Mouse (Mus musculus) embryonic facial prominence, embryonic 14.5 days (tissue): Measurements from ENCODE around the gene Bace2. TPM values are rescaled to one million over a fixed set of nuclear protein-coding genes. Genes with fewer than 3 reads are reported as not detected.

Experiments
- ATAC-seq: fragments of 200-750 bp; cut with Nextera tagmentation; 2 replicates; pipeline ENCODE4 v1.8.0; 2017; ENCODE audit warnings: low read depth, moderate number of reproducible peaks, moderate TSS enrichment
- DNase-seq: peaks from one replicate; pipeline ENCODE4 v3.0.0-alpha.2; 2015; ENCODE audit warnings: low spot score
- H3K27ac ChIP-seq: fragments of 300-500 bp; sonication (generic); replicated peaks from 2 replicates; pipeline ENCODE4 v1.5.1; 2014; ENCODE audit warnings: low read depth, mild to moderate bottlenecking, low read length, moderate library complexity
- H3K27me3 ChIP-seq: fragments of 300-500 bp; sonication (generic); replicated peaks from 2 replicates; pipeline ENCODE4 v1.6.1; 2014; ENCODE audit warnings: low read length; ENCODE audit not compliant: control insufficient read depth, insufficient read depth
- H3K36me3 ChIP-seq: fragments of 300-500 bp; sonication (generic); 2 replicates; pipeline ENCODE4 v1.6.1; 2014; ENCODE audit warnings: low read length, mixed read lengths; ENCODE audit not compliant: control insufficient read depth, insufficient read depth
- H3K4me1 ChIP-seq: fragments of 300-500 bp; sonication (generic); 2 replicates; pipeline ENCODE4 v1.6.1; 2014; ENCODE audit warnings: antibody characterized with exemption, low read length; ENCODE audit not compliant: control insufficient read depth, insufficient read depth
- H3K4me2 ChIP-seq: fragments of 300-500 bp; sonication (generic); 2 replicates; pipeline ENCODE4 v1.6.1; 2014; ENCODE audit warnings: low read depth, mild to moderate bottlenecking, low read length, moderate library complexity, mixed read lengths
- H3K4me3 ChIP-seq: fragments of 300-500 bp; sonication (generic); 2 replicates; pipeline ENCODE4 v1.5.1; 2014; ENCODE audit warnings: low read depth, mild to moderate bottlenecking, low read length
- H3K9ac ChIP-seq: fragments of 300-500 bp; sonication (generic); 2 replicates; pipeline ENCODE4 v1.6.1; 2014; ENCODE audit warnings: low read depth, mild to moderate bottlenecking, low read length, moderate library complexity, mixed read lengths
- H3K9me3 ChIP-seq: fragments of 300-500 bp; sonication (generic); 2 replicates; pipeline ENCODE4 v1.6.1; 2016; ENCODE audit warnings: low read length; ENCODE audit not compliant: control insufficient read depth
- WGBS: fragments of 180-500 bp; shearing (Covaris S2); extraction: QIAGEN DNeasy Blood & Tissue Kit; methylation state at CpG from one replicate; pipeline ENCODE4 v1.1.7; 2014; 5-methylcytosine and 5-hydroxymethylcytosine counted together
- polyA plus RNA-seq: library from polyadenylated mRNA; unstranded; fragments of >200 nt; fragmentation: Nextera tagmentation; extraction: Ambion mirVana; gene quantifications from 2 replicates; pipeline ENCODE4 v1.2.1, GENCODE M21; 2014

The Bace2 gene
- polyA plus RNA-seq, 1 experiment from 2014 or later = 20.6 TPM

DNA sequence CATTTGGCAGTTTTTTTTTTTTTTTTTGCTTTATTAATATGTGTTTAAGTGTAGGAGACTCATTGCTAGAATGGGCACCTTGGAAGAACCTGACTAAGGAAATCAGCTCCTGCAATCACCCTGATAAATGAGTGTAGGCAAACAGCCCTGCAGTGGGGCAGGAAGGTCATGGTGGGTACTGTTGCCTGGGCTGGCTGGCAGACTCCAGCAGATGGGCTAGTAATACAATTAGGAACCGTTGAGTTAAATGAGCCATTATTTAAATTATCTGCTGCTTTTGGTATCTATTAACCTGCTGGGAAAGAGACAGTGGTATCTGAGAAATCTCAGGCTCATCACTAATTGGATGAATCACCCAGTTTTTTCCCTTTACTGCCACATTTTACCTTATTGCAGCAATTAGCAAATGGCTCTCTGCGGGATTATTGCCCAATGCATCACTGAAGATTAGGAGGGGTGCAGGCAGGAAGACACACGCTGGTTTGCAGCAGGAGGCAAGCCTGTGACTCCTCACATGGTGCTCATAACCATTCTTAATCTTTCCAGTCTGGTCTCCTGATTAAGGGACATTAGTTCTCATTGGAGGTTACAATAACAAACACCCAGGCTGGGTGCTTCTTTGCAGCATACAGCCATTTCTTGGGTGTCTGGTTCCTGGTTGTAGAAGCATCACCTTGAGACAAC is 35.3 kb downstream of the Bace2 start:
- no peaks in the 10 kb centered on the region for H3K9me3 ChIP-seq
- no peak overlapping the region for H3K9ac ChIP-seq
- no peak overlapping the region for H3K4me2 ChIP-seq
- H3K27ac ChIP-seq = no peak overlapping the region
- H3K27me3 ChIP-seq = no peaks in the 10 kb centered on the region
- ATAC-seq (no peak), DNase-seq (no peak)
- H3K36me3 ChIP-seq = no peaks in the 10 kb centered on the region
- H3K4me3 ChIP-seq = no peak overlapping the region
- 26% methylated on average over 3 of the region's 3 CpGs for WGBS
- no peaks in the 10 kb centered on the region for H3K4me1 ChIP-seq

DNA sequence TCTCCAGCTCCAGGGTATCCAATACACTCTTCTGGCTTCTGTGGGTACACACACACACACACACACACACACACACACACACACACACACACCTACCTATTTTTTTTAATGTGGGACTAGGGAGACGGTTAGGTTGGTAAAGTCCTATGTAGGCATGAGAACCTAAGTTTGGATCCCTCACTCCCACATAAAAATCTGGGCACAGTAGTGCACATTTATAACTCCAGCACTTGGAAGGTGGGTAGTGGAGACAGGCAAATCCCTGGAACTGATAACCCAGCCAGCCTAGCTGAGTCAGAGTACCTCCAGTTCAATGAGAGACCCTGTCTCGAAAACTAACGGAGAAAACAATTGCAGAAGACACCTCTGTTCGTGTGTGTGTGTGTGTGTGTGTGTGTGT is 39.9 kb downstream of the Bace2 start:
- WGBS = 87% methylated on average over 4 of the region's 4 CpGs
- no peak overlapping the region for H3K4me3 ChIP-seq
- H3K27ac ChIP-seq = no peak overlapping the region
- DNase-seq (no peak), ATAC-seq (no peak)
- H3K4me1 ChIP-seq = no peaks in the 10 kb centered on the region
- H3K36me3 ChIP-seq = no peaks in the 10 kb centered on the region
- no peak overlapping the region for H3K9ac ChIP-seq
- H3K9me3 ChIP-seq = no peaks in the 10 kb centered on the region
- H3K4me2 ChIP-seq = no peak overlapping the region
- H3K27me3 ChIP-seq = no peaks in the 10 kb centered on the region

DNA sequence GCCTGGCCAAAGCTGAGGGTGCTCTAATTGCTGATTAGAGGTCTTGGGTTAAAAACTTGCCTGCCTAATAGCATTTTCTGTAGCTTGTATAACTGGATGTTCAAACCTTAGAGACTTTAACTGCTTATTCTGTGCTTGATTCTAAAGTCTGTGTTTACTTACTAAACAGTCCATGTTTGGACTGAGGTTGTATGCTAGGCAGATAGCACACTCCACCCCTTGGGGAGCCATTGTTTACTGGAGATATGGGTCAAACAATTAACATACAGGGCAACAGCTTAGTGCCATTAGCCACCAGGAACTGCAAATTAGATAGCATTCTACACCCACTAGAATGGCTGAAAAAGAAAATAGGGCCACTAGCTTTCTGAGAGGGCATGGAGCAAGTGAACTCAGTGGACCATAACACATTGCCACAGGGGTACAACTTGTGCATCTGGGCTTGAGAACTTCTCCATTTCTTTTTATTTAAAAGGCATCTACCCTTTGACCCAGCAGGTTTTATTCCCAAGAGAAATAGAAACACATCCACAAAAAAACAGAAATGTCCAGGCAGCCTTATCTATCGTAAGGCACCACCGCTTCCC is 41.5 kb downstream of the Bace2 start:
- Histone ChIP-seq H3K4me2 (no peak overlapping the region), H3K27ac (no peak overlapping the region), H3K9ac (no peak overlapping the region), H3K36me3 (no peaks in the 10 kb centered on the region), H3K9me3 (no peaks in the 10 kb centered on the region), H3K4me3 (no peak overlapping the region), H3K27me3 (no peaks in the 10 kb centered on the region), H3K4me1 (no peaks in the 10 kb centered on the region)
- DNase-seq = no peak
- ATAC-seq = no peak
- 89% methylated on average over 2 of the region's 2 CpGs for WGBS

DNA sequence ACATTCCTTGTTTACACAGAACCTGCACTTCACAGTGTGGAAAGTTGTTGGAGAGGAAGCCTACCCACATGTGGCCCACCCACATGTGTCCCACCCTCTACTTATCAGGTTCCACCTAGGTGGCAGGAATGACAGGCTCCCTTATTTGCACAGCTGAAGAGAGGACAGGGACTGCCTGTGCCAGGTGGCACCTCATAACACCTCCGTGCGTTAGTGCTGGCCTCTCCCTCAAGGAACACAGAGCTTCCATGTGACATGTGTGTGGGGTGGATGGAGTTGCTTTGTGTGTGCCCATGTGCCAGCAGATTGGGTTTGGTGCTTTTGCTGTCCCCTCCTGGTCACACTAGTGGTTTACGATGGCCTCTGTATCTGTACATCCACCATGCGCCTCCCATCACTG is 43.4 kb downstream of the Bace2 start:
- no peak overlapping the region for H3K4me3 ChIP-seq
- no peaks in the 10 kb centered on the region for H3K27me3 ChIP-seq
- no peaks in the 10 kb centered on the region for H3K4me1 ChIP-seq
- no peak overlapping the region for H3K9ac ChIP-seq
- DNase-seq (no peak), ATAC-seq (no peak)
- no peak overlapping the region for H3K27ac ChIP-seq
- H3K9me3 ChIP-seq = no peaks in the 10 kb centered on the region
- no peak overlapping the region for H3K4me2 ChIP-seq
- H3K36me3 ChIP-seq = no peaks in the 10 kb centered on the region
- 79% methylated on average over 4 of the region's 4 CpGs for WGBS

DNA sequence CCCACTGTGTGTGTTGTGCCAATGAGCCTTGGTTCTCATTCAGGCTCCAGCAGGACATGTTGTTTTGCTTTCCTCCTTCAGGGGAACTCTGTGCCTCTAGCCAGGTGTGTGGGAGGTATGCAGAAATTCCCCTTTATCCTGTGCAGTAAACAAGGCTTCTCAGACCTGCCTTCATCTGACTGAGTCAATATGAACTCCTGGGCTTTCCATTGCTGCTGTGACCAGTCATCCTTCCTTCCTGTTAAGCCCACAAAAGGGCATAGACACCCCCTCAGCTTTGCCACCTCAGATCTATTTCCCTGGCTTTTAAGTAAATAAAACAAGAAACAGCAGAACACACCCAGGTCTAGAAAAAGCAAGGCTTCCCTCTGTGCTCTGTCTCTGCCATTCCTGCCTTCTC is 45.2 kb downstream of the Bace2 start:
- no peak overlapping the region for H3K4me3 ChIP-seq
- no peak overlapping the region for H3K9ac ChIP-seq
- ATAC-seq = no peak
- H3K4me2 ChIP-seq = no peak overlapping the region
- no peak overlapping the region for H3K27ac ChIP-seq
- no peaks in the 10 kb centered on the region for H3K36me3 ChIP-seq
- H3K4me1 ChIP-seq = no peaks in the 10 kb centered on the region
- no peaks in the 10 kb centered on the region for H3K27me3 ChIP-seq
- DNase-seq = no peak
- H3K9me3 ChIP-seq = no peaks in the 10 kb centered on the region

DNA sequence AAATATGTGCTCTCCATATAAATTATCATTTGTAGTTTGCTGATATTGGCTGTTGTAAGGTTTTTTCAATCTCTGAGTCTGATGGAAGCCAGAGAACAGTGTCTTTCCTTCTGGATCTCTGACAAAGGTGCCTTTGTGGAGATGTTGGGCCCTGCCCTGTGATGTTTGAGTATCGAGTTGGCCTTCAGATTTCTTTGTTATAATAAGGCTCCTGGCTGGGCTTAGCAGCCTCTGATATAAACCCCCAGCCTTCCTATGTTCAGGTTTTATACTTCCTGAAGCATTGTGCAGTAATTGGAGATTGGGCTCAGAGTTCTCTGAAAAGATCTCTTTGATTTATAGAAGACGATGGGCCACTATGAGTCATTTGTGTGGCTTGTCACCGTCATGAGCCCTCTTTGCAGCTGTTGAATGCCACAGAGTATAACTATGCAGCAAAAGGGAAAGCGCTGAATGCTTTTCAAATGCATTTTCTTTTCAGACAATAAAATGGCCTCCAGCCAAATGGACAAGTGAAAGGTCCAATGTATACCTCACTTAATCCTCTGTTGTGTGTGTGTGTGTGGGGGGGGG is 45.8 kb downstream of the Bace2 start:
- H3K4me3 ChIP-seq = no peak overlapping the region
- no peak overlapping the region for H3K4me2 ChIP-seq
- H3K27ac ChIP-seq = no peak overlapping the region
- no peak for ATAC-seq
- no peaks in the 10 kb centered on the region for H3K27me3 ChIP-seq
- no peak overlapping the region for H3K9ac ChIP-seq
- WGBS = 48% methylated on average over 4 of the region's 4 CpGs
- H3K4me1 ChIP-seq = no peaks in the 10 kb centered on the region
- peak; percentile 44 for DNase-seq
- H3K36me3 ChIP-seq = no peaks in the 10 kb centered on the region
- H3K9me3 ChIP-seq = no peaks in the 10 kb centered on the region

DNA sequence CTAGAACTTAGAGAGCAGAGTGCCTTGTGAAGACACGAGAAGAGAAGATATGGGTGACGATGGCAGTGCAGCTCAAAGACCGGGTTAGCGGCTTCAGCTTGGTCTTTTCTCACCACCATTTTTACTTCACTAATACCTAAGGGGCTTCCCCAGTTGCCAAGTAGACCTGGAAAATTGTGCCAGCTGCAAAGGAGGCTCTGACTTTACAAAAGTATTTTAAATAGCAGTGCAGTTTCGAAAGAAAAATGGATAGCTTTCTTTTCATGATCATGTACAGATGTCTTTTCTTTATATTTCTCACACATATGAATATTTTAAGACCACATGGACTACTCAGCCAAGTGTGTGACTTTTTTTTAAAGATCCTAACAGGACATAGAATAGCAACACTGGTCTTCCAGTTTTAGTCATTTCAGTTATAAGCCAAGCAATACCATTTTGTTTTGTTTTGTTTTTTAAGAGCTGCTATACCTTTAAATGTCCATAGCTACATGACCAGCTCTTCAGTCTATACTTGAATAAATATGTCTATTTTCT is 49.0 kb downstream of the Bace2 start:
- no peak overlapping the region for H3K9ac ChIP-seq
- DNase-seq (no peak), ATAC-seq (no peak)
- no peak overlapping the region for H3K4me3 ChIP-seq
- H3K27me3 ChIP-seq = no peaks in the 10 kb centered on the region
- WGBS = 84% methylated on average over 5 of the region's 5 CpGs
- H3K9me3 ChIP-seq = no peaks in the 10 kb centered on the region
- no peaks in the 10 kb centered on the region for H3K36me3 ChIP-seq
- H3K27ac ChIP-seq = no peak overlapping the region
- H3K4me2 ChIP-seq = no peak overlapping the region
- no peaks in the 10 kb centered on the region for H3K4me1 ChIP-seq

DNA sequence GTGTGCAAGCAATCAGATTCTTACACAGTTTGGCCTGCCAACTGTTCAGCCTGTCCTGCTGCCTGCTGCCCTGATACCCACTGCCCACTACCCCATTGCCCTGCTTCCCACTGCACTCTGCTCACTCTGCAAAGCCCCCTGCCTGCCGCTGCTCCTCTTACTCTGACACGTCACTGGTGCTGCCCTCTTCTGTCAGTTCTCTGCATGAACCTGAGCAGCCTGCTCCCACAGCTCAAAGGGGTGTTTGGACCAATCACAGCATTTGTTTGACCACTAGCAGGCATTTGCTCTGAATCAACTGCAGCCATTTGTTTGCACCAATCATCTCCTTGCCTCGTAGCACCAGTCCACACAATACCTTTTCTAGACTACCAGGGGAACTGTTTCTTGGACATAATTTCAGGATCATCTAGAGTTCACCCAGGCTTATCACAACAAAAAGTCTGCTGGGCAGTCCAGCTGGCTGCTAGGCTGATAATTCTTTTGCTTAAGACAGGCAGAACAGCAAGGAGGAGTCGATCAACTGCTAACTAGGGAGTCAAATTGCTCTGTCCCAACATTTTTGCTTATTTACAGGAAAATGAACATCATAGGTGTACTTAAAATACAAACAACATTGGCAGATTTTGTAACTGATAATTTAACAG is 61.5 kb downstream of the Bace2 start:
- H3K27ac ChIP-seq = no peak overlapping the region
- no peak overlapping the region for H3K9ac ChIP-seq
- ATAC-seq (peak; percentile 76; the same call in 1 of the 2 replicates), DNase-seq (peak; percentile 68)
- H3K4me1 ChIP-seq = no peaks in the 10 kb centered on the region
- no peaks in the 10 kb centered on the region for H3K9me3 ChIP-seq
- no peak overlapping the region for H3K4me2 ChIP-seq
- no peaks in the 10 kb centered on the region for H3K27me3 ChIP-seq
- H3K4me3 ChIP-seq = no peak overlapping the region
- 9% methylated on average over 4 of the region's 4 CpGs for WGBS
- no peaks in the 10 kb centered on the region for H3K36me3 ChIP-seq
